Mouse (Mus musculus): ENCODE results near the gene Rae1. TPM values are rescaled to one million over a fixed set of nuclear protein-coding genes. Genes with fewer than 3 reads are reported as not detected.

Gene Rae1
- polyA plus RNA-seq, 2 experiments = 123 to 130 TPM

DNA sequence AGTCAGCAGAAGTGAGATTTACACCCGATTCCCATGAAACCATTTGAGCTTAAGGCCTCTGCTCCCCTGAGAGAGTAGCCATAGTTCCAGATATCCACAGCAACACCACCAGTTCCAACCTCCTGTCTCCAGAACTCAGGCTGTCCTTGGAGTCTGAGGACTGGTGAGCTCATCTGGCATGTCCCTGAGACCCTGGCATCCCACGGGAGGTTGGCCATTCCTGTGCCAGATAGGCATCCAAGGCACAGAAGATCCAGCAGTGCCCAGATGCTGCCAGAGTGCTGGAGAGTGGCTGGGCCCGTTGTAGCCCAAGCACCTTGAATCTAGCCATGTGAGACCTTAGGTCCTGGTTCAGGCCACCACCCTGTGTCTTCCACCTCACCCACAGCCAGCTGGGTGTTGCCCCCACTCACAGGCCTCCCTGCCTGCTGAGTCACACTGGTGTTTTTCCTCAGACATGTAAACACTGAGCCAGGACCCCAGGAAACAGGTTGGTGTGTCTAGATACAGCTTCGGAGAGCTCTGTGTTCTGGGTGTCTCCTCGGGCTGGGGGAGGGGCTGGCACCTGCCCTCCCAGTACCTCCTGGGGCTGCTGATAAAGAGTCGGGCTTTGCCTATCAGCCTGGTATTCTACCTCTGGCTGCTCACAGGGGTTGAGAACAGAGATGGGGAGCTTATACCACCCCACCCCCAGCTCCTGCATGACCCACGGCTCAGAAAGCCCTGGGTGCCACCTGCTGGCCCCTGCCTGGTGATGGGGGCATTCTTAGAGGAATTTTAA is 38.1 kb downstream of the Rae1 start:
- Histone ChIP-seq H3K9me3 (ENCODE audit: control insufficient read depth, low read length) (no peaks in the 10 kb centered on the region), H3K4me1 (ENCODE audit: control insufficient read depth, insufficient read depth, low read length) (no peaks in the 10 kb centered on the region), H3K9ac (ENCODE audit: low read depth, low read length, severe bottlenecking) (no peak overlapping the region), H3K4me3 (replicated peaks; ENCODE audit: low read length) (no peak overlapping the region), H3K4me2 (replicated peaks; ENCODE audit: low read depth, low read length, severe bottlenecking) (no peak overlapping the region), H3K27me3 (ENCODE audit: control insufficient read depth, insufficient read depth, low read length) (no peaks in the 10 kb centered on the region), H3K27ac (replicated peaks; ENCODE audit: low read depth, low read length) (no peak overlapping the region), H3K36me3 (ENCODE audit: control insufficient read depth, insufficient read depth, low read length) (peaks cover 28% of the 10 kb centered on the region)
- no peak for TF ChIP-seq POLR2A (IDR thresholded peaks at IDR 0.05; ENCODE audit: borderline replicate concordance, extremely low read depth, insufficient read depth, insufficient read length)
- 82% methylated on average over 7 of the region's 7 CpGs for WGBS
- no peak for DNase-seq (ENCODE audit: low spot score)
- no peak for ATAC-seq (ENCODE audit: low FRiP score, low read depth)

- Histone ChIP-seq H3K4me1 (ENCODE audit: control insufficient read depth, insufficient read depth, low read length) (no peaks in the 10 kb centered on the region), H3K27ac (replicated peaks; ENCODE audit: low read depth, low read length) (no peak overlapping the region), H3K4me3 (replicated peaks; ENCODE audit: low read length) (no peak overlapping the region), H3K9me3 (ENCODE audit: control insufficient read depth, low read length) (no peaks in the 10 kb centered on the region), H3K4me2 (replicated peaks; ENCODE audit: low read depth, low read length, severe bottlenecking) (no peak overlapping the region), H3K9ac (ENCODE audit: low read depth, low read length, severe bottlenecking) (no peak overlapping the region), H3K36me3 (ENCODE audit: control insufficient read depth, insufficient read depth, low read length) (peaks cover 18% of the 10 kb centered on the region), H3K27me3 (ENCODE audit: control insufficient read depth, insufficient read depth, low read length) (no peaks in the 10 kb centered on the region)
- WGBS = 91% methylated on average over 4 of the region's 4 CpGs
- no peak for TF ChIP-seq POLR2A (IDR thresholded peaks at IDR 0.05; ENCODE audit: borderline replicate concordance, extremely low read depth, insufficient read depth, insufficient read length)
- ATAC-seq (ENCODE audit: low FRiP score, low read depth) (no peak), DNase-seq (ENCODE audit: low spot score) (no peak)
These were observed 39.1 kb downstream of the Rae1 start for GRCm38 (mm10) chr2:173039041-173039440.

GRCm38 (mm10) chr2:173040803-173041202 is 40.9 kb downstream of the Rae1 start:
- H3K4me1 ChIP-seq (ENCODE audit: control insufficient read depth, insufficient read depth, low read length) = no peaks in the 10 kb centered on the region
- no peak overlapping the region for H3K4me3 ChIP-seq (replicated peaks; ENCODE audit: low read length)
- no peak overlapping the region for H3K9ac ChIP-seq (ENCODE audit: low read depth, low read length, severe bottlenecking)
- H3K4me2 ChIP-seq (replicated peaks; ENCODE audit: low read depth, low read length, severe bottlenecking) = no peak overlapping the region
- no peaks in the 10 kb centered on the region for H3K27me3 ChIP-seq (ENCODE audit: control insufficient read depth, insufficient read depth, low read length)
- H3K9me3 ChIP-seq (ENCODE audit: control insufficient read depth, low read length) = no peaks in the 10 kb centered on the region
- ATAC-seq (ENCODE audit: low FRiP score, low read depth) (no peak), DNase-seq (ENCODE audit: low spot score) (no peak)
- no peak overlapping the region for H3K27ac ChIP-seq (replicated peaks; ENCODE audit: low read depth, low read length)
- WGBS = 78% methylated on average over 3 of the region's 3 CpGs
- peaks cover 2% of the 10 kb centered on the region; the same call in 1 of the 2 replicates for H3K36me3 ChIP-seq (ENCODE audit: control insufficient read depth, insufficient read depth, low read length)
- TF ChIP-seq POLR2A (IDR thresholded peaks at IDR 0.05; ENCODE audit: borderline replicate concordance, extremely low read depth, insufficient read depth, insufficient read length) = no peak

DNA sequence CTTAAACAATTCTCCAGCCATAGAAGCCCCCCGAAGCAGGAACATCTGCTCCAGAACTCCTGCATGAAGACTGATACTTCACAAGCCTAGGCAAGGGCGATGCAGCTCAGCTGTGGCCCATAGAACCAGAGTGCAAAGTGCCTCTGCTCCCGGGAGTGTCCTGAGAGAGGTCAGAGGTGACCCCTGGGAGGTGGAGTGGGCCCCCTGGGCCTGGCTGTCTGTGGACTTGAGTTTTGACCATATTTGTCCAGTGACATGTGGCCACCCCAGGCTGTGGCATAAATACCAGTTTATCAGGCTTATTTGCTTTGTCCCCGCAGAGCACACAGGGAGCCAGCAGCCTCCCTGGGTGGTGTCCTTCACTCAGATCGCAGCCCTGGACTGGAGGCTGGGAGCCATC is 41.3 kb downstream of the Rae1 start:
- Histone ChIP-seq H3K9ac (ENCODE audit: low read depth, low read length, severe bottlenecking) (no peak overlapping the region), H3K9me3 (ENCODE audit: control insufficient read depth, low read length) (no peaks in the 10 kb centered on the region), H3K4me3 (replicated peaks; ENCODE audit: low read length) (no peak overlapping the region), H3K27ac (replicated peaks; ENCODE audit: low read depth, low read length) (no peak overlapping the region), H3K27me3 (ENCODE audit: control insufficient read depth, insufficient read depth, low read length) (no peaks in the 10 kb centered on the region), H3K36me3 (ENCODE audit: control insufficient read depth, insufficient read depth, low read length) (no peaks in the 10 kb centered on the region), H3K4me1 (ENCODE audit: control insufficient read depth, insufficient read depth, low read length) (no peaks in the 10 kb centered on the region), H3K4me2 (replicated peaks; ENCODE audit: low read depth, low read length, severe bottlenecking) (no peak overlapping the region)
- no peak for TF ChIP-seq POLR2A (IDR thresholded peaks at IDR 0.05; ENCODE audit: borderline replicate concordance, extremely low read depth, insufficient read depth, insufficient read length)
- 58% methylated on average over 5 of the region's 5 CpGs for WGBS
- no peak for DNase-seq (ENCODE audit: low spot score)
- no peak for ATAC-seq (ENCODE audit: low FRiP score, low read depth)

- TF ChIP-seq POLR2A (IDR thresholded peaks at IDR 0.05; ENCODE audit: borderline replicate concordance, extremely low read depth, insufficient read depth, insufficient read length) = no peak
- 66% methylated on average over 1 of the region's 1 CpGs for WGBS
- H3K27ac ChIP-seq (replicated peaks; ENCODE audit: low read depth, low read length) = no peak overlapping the region
- H3K36me3 ChIP-seq (ENCODE audit: control insufficient read depth, insufficient read depth, low read length) = no peaks in the 10 kb centered on the region
- no peak for DNase-seq (ENCODE audit: low spot score)
- H3K9me3 ChIP-seq (ENCODE audit: control insufficient read depth, low read length) = no peaks in the 10 kb centered on the region
- no peak overlapping the region for H3K9ac ChIP-seq (ENCODE audit: low read depth, low read length, severe bottlenecking)
- no peaks in the 10 kb centered on the region for H3K4me1 ChIP-seq (ENCODE audit: control insufficient read depth, insufficient read depth, low read length)
- no peak overlapping the region for H3K4me3 ChIP-seq (replicated peaks; ENCODE audit: low read length)
- H3K27me3 ChIP-seq (ENCODE audit: control insufficient read depth, insufficient read depth, low read length) = no peaks in the 10 kb centered on the region
- ATAC-seq (ENCODE audit: low FRiP score, low read depth) = no peak
- no peak overlapping the region for H3K4me2 ChIP-seq (replicated peaks; ENCODE audit: low read depth, low read length, severe bottlenecking)
These were observed 42.0 kb downstream of the Rae1 start for GRCm38 (mm10) chr2:173041893-173042292.

All from limb, embryonic 14.5 days (tissue).